Mouse (Mus musculus) small intestine, adult 2 months (tissue): ENCODE data around the gene Far1. TPM values are rescaled to one million over a fixed set of nuclear protein-coding genes. Genes with fewer than 3 reads are reported as not detected.
A peak's percentile ranks its signal among the peaks of the same experiment; 100 is the strongest.

Source experiments
- H3K27ac ChIP-seq: fragments of 200-500 bp; 2 replicates; pipeline ENCODE4 v1.5.1; 2012; ENCODE audit warnings: low read depth, low read length, control low read depth, inconsistent platforms; ENCODE audit not compliant: insufficient read depth
- H3K27me3 ChIP-seq: fragments of 200-500 bp; 2 replicates; pipeline ENCODE4 v1.6.1; 2012; ENCODE audit warnings: mild to moderate bottlenecking, moderate library complexity, low read length, inconsistent platforms; ENCODE audit not compliant: control insufficient read depth, insufficient read depth
- H3K36me3 ChIP-seq: fragments of 200-500 bp; 2 replicates; pipeline ENCODE4 v1.6.1; 2012; ENCODE audit warnings: mild to moderate bottlenecking, low read length, control low read depth, inconsistent platforms; ENCODE audit not compliant: control insufficient read depth, insufficient read depth
- H3K4me1 ChIP-seq: fragments of 200-500 bp; 2 replicates; pipeline ENCODE4 v1.6.1; 2012; ENCODE audit warnings: low read length, inconsistent platforms, mixed read lengths; ENCODE audit not compliant: control insufficient read depth, insufficient read depth, insufficient read length
- H3K4me3 ChIP-seq: fragments of 200-500 bp; 2 replicates; pipeline ENCODE4 v1.5.1; 2012; ENCODE audit warnings: low read depth, mild to moderate bottlenecking, control low read depth, inconsistent platforms, low read length, moderate library complexity
- CTCF ChIP-seq: fragments of 200-500 bp; IDR thresholded peaks from 2 replicates; pipeline ENCODE4 v1.5.1; 2012; ENCODE audit warnings: low read depth, mild to moderate bottlenecking, control low read depth, inconsistent platforms, low read length, moderate library complexity, mixed read lengths; ENCODE audit not compliant: insufficient replicate concordance, insufficient read length; ENCODE audit errors: extremely low read depth
- POLR2A ChIP-seq: fragments of 200-500 bp; IDR thresholded peaks from 2 replicates; pipeline ENCODE4 v1.6.1; 2012; ENCODE audit warnings: low read depth, mild to moderate bottlenecking, control low read depth, inconsistent platforms, low read length, moderate library complexity
- WGBS: fragments of 180-500 bp; shearing (Covaris S2); methylation state at CpG from one replicate; pipeline ENCODE4 v1.1.7; 2018; 5-methylcytosine and 5-hydroxymethylcytosine counted together
- polyA plus RNA-seq: library from polyadenylated mRNA; depleted of rRNA; stranded (reverse); fragments of >200 nt; gene quantifications from 2 replicates; pipeline ENCODE4 v1.2.3, GENCODE M21; 2012; rRNA removed

Far1 gene
- 0.51 and 2.2 TPM in 2 replicates for polyA plus RNA-seq

GRCm38 (mm10) chr7:113513286-113513962, at the start of gene Far1:
Gene Far1, plus strand, starts transcription at chr7:113513834.
- H3K27me3 ChIP-seq: peaks cover 8% of the 10 kb centered on the region; the same call in 1 of the 2 replicates
- TF ChIP-seq CTCF (no peak), POLR2A (peak; percentile 29; the same call in 1 of the 2 replicates)
- H3K4me3 ChIP-seq: peak within 1 kb of the TSS; percentile 84
- no peaks in the 10 kb centered on the region for H3K36me3 ChIP-seq
- H3K27ac ChIP-seq: peak within 1 kb of the TSS; percentile 66
- WGBS: under 1% methylated on average over 71 of the region's 71 CpGs
- H3K4me1 ChIP-seq: no peaks in the 10 kb centered on the region

- WGBS: 83% methylated on average over 3 of the region's 3 CpGs
- Histone ChIP-seq H3K36me3 (no peaks in the 10 kb centered on the region), H3K27ac (no peak overlapping the region), H3K4me1 (no peaks in the 10 kb centered on the region), H3K4me3 (no peak overlapping the region), H3K27me3 (peaks cover 4% of the 10 kb centered on the region; the same call in 1 of the 2 replicates)
- TF ChIP-seq CTCF (no peak), POLR2A (no peak)
Measured at GRCm38 (mm10) chr7:113468345-113468744, 45.3 kb upstream of the Far1 start.

GRCm38 (mm10) chr7:113470671-113471070, 43.0 kb upstream of the Far1 start:
- 89% methylated on average over 2 of the region's 2 CpGs for WGBS
- Histone ChIP-seq H3K4me1 (no peaks in the 10 kb centered on the region), H3K27me3 (peaks cover 2% of the 10 kb centered on the region; the same call in 1 of the 2 replicates), H3K36me3 (no peaks in the 10 kb centered on the region), H3K4me3 (no peak overlapping the region), H3K27ac (no peak overlapping the region)
- TF ChIP-seq POLR2A (no peak), CTCF (no peak)

GRCm38 (mm10) chr7:113471653-113472052, 42.0 kb upstream of the Far1 start:
- no peak overlapping the region for H3K27ac ChIP-seq
- TF ChIP-seq POLR2A (no peak), CTCF (no peak)
- H3K36me3 ChIP-seq: no peaks in the 10 kb centered on the region
- H3K4me3 ChIP-seq: no peak overlapping the region
- WGBS: 38% methylated on average over 1 of the region's 1 CpGs
- peaks cover 2% of the 10 kb centered on the region; the same call in 1 of the 2 replicates for H3K27me3 ChIP-seq
- no peaks in the 10 kb centered on the region for H3K4me1 ChIP-seq

GRCm38 (mm10) chr7:113495792-113496191, 17.8 kb upstream of the Far1 start:
- TF ChIP-seq CTCF (no peak), POLR2A (no peak)
- 77% methylated on average over 2 of the region's 2 CpGs for WGBS
- Histone ChIP-seq H3K4me3 (no peak overlapping the region), H3K27me3 (no peaks in the 10 kb centered on the region; the same call in 1 of the 2 replicates), H3K36me3 (no peaks in the 10 kb centered on the region), H3K4me1 (no peaks in the 10 kb centered on the region), H3K27ac (no peak overlapping the region)

- Histone ChIP-seq H3K4me3 (no peak overlapping the region), H3K27ac (no peak overlapping the region), H3K4me1 (peaks cover 3% of the 10 kb centered on the region; the same call in 1 of the 2 replicates), H3K36me3 (no peaks in the 10 kb centered on the region), H3K27me3 (no peaks in the 10 kb centered on the region; the same call in 1 of the 2 replicates)
- whole genome bisulfite sequencing: 86% methylated on average over 3 of the region's 3 CpGs
- TF ChIP-seq CTCF: no peak
- no peak for TF ChIP-seq POLR2A
Measured at GRCm38 (mm10) chr7:113498413-113498812, 15.2 kb upstream of the Far1 start.

GRCm38 (mm10) chr7:113499821-113500220, 13.8 kb upstream of the Far1 start:
- H3K4me3 ChIP-seq: no peak overlapping the region
- no peak for TF ChIP-seq CTCF
- no peak for TF ChIP-seq POLR2A
- no peaks in the 10 kb centered on the region for H3K36me3 ChIP-seq
- H3K4me1 ChIP-seq: peaks cover 3% of the 10 kb centered on the region; the same call in 1 of the 2 replicates
- 72% methylated on average over 6 of the region's 6 CpGs for WGBS
- no peaks in the 10 kb centered on the region; the same call in 1 of the 2 replicates for H3K27me3 ChIP-seq
- no peak overlapping the region for H3K27ac ChIP-seq
